Mouse (Mus musculus): ENCODE results near the gene Gm3012. TPM values are rescaled to one million over a fixed set of nuclear protein-coding genes. Genes with fewer than 3 reads are reported as not detected.
"Not testable (repeated sequence)": the region's sequence is repeated elsewhere in the genome, so short reads cannot be mapped to it uniquely, and the experiment has no call there.

Gene Gm3012
- total RNA-seq (2021) = not detected
- long read RNA-seq = 0 reads

DNA sequence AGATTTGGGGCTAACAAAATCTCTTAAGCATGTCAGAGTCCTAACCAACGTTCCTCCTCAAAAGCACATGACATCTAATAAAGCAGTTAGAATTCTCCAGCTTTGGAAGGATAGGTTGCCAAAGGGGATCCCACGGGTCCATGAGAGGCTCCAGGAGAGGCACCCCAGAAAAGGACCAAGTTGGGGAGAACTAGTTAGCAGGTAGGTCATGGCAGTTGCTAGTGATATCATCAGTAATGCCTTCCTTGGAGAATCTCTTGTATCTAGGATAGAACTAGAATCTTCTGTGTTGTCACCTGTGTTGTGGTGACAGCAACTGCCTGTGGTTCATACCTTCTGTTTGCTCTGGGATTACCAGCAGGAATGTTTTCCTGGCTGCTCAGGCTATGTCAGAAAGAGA is at the start of gene Gm3012:
TSS of gene Gm3012 (plus strand) at position 301 of the 400 bp plus-strand sequence.
- DNase-seq (ENCODE audit: low spot score in 2 of 2) = not testable (repeated sequence)

GRCm38 (mm10) chr14:3651730-3652129 is 17.4 kb downstream of the Gm3012 start, which contains the start of gene Gm3020:
TSS of gene Gm3020 (plus strand) at chr14:3652030.
- peak in 1 of 2 experiments; percentile 1 for DNase-seq (ENCODE audit: low spot score in 2 of 2)

GRCm38 (mm10) chr14:3688483-3688882 is 54.2 kb downstream of the Gm3012 start, which contains the start of gene Gm3043:
TSS of gene Gm3043 (plus strand) at chr14:3688783.
- DNase-seq (ENCODE audit: low spot score in 2 of 2) = not testable (repeated sequence)

Other genes with a start within 250 kb of the Gm3012 start
- not detected for gene Gm10413, start 239.4 kb upstream of the Gm3012 start, total RNA-seq (2021)
- gene Gm10409, start 221.9 kb upstream of the Gm3012 start, total RNA-seq (2021) = 1 to 10 TPM; 7.7 to 9.7 TPM
- 1 to 10 TPM; 1.4 to 2.2 TPM for gene Gm3005, start 206.4 kb upstream of the Gm3012 start, total RNA-seq (2021)
- not detected for gene Gm10408, start 185.1 kb upstream of the Gm3012 start, total RNA-seq (2021)
- gene Gm3020, start 17.5 kb downstream of the Gm3012 start, total RNA-seq (2021) = 1 to 10 TPM; 7.7 to 9.7 TPM
- not detected for gene Gm3043, start 54.3 kb downstream of the Gm3012 start, total RNA-seq (2021)
- gene Gm3002, start 175.6 kb downstream of the Gm3012 start, total RNA-seq (2021) = 1 to 10 TPM; 1.8 to 2.4 TPM
- gene Gm3033, start 211.7 kb downstream of the Gm3012 start, total RNA-seq (2021) = not detected
- gene Gm2916, start 249.7 kb downstream of the Gm3012 start, total RNA-seq (2021) = under 1 TPM in 1 of 2 experiments, not detected in 1; 0.43 TPM

Data from layer of hippocampus, postnatal 10 days (tissue).